Mouse (Mus musculus) telencephalon, adult 2 months (tissue): Measurements from ENCODE around the gene Cinp.
"Not testable (repeated sequence)": the region's sequence is repeated elsewhere in the genome, so short reads cannot be mapped to it uniquely, and the experiment has no call there.

ENCODE experiments used
- DNase-seq: peaks from one replicate; pipeline ENCODE4 v3.0.0-alpha.2; 2011; ENCODE audit warnings: low read depth, low spot score

Gene Cinp

GRCm38 (mm10) chr12:110860293-110860692, 28.7 kb downstream of the Cinp start:
- no peak for DNase-seq

- DNase-seq: not testable (repeated sequence)
Observed at GRCm38 (mm10) chr12:110858681-110859080, 30.3 kb downstream of the Cinp start.

GRCm38 (mm10) chr12:110857196-110857595, 31.7 kb downstream of the Cinp start:
- no peak for DNase-seq

GRCm38 (mm10) chr12:110854786-110855737, 33.9 kb downstream of the Cinp start:
- DNase-seq: no peak

- DNase-seq: no peak
Observed at GRCm38 (mm10) chr12:110851923-110852322, 37.0 kb downstream of the Cinp start.

GRCm38 (mm10) chr12:110851414-110851813, 37.5 kb downstream of the Cinp start:
- no peak for DNase-seq

- no peak for DNase-seq
Observed at GRCm38 (mm10) chr12:110850929-110851256, 38.1 kb downstream of the Cinp start.

GRCm38 (mm10) chr12:110850010-110850928, 38.7 kb downstream of the Cinp start, which contains the start of gene Zfp839:
Gene Zfp839, plus strand, starts transcription at chr12:110850253.
- peak; percentile 67 for DNase-seq

- DNase-seq: no peak
Observed at GRCm38 (mm10) chr12:110846191-110846765, 42.7 kb downstream of the Cinp start.

GRCm38 (mm10) chr12:110845131-110845880, 43.6 kb downstream of the Cinp start:
- DNase-seq: no peak

- DNase-seq: no peak
Observed at GRCm38 (mm10) chr12:110844227-110845130, 44.5 kb downstream of the Cinp start.

GRCm38 (mm10) chr12:110843194-110844048, 45.5 kb downstream of the Cinp start:
- no peak for DNase-seq

- DNase-seq: no peak
Observed at GRCm38 (mm10) chr12:110841731-110842493, 47.0 kb downstream of the Cinp start.

GRCm38 (mm10) chr12:110840348-110841198, 48.4 kb downstream of the Cinp start, which contains the start of gene Mok:
Gene Mok, minus strand, starts transcription at chr12:110840939.
- peak; percentile 85 for DNase-seq

- no peak for DNase-seq
Observed at GRCm38 (mm10) chr12:110837850-110838249, 51.1 kb downstream of the Cinp start.

GRCm38 (mm10) chr12:110837192-110837841, 51.6 kb downstream of the Cinp start:
- no peak for DNase-seq

GRCm38 (mm10) chr12:110836729-110837128, 52.2 kb downstream of the Cinp start:
- DNase-seq: no peak
